Mouse (Mus musculus) activated CD4-positive, CD25-positive, alpha-beta regulatory T cell (primary cell): Measurements from ENCODE around the gene Cul4a. TPM values are rescaled to one million over a fixed set of nuclear protein-coding genes. Genes with fewer than 3 reads are reported as not detected.

Experiments used
- polyA plus RNA-seq, 2 experiments: library from polyadenylated mRNA; unstranded; fragments of 100-300 nt; shearing (Covaris generic); gene quantifications; one replicate each; pipeline ENCODE4 v1.2.1; 2017

Cul4a gene
- 10 to 100 TPM; 27.2 to 33.4 TPM for polyA plus RNA-seq

GRCm38 (mm10) chr8:13105087-13105881 is at the start of gene Cul4a, which contains the start of gene Pcid2:
Cul4a (plus strand) TSS chr8:13105621.
Pcid2 (minus strand) TSS chr8:13105459.

GRCm38 (mm10) chr8:13060441-13061150 is 44.8 kb upstream of the Cul4a start, which contains the start of gene Proz:
Proz (plus strand) TSS chr8:13060914.

GRCm38 (mm10) chr8:13158718-13159376 is 53.4 kb downstream of the Cul4a start, which contains the start of gene Lamp1:
Lamp1 (plus strand) TSS chr8:13159161.

Other genes with a start within 250 kb of the Cul4a start
- gene Mcf2l, start 231.8 kb upstream of the Cul4a start, polyA plus RNA-seq: 1 to 10 TPM; 1.1 to 2.5 TPM
- gene F7, start 79.6 kb upstream of the Cul4a start, polyA plus RNA-seq: under 1 TPM in 1 of 2 experiments, not detected in 1; 0.31 TPM
- gene F10, start 68.3 kb upstream of the Cul4a start, polyA plus RNA-seq: under 1 TPM in 1 of 2 experiments, not detected in 1; 0.92 TPM
- 1 to 10 TPM; 1.1 to 2.6 TPM for gene Proz, start 44.7 kb upstream of the Cul4a start, polyA plus RNA-seq
- gene Pcid2, start 162 bp upstream of the Cul4a start, polyA plus RNA-seq: 10 to 100 TPM; 34.3 to 36.7 TPM
- gene Lamp1, start 53.5 kb downstream of the Cul4a start, polyA plus RNA-seq: 100 to 1,000 TPM; 181 to 217 TPM
- 1 to 10 TPM; 1.4 to 2.8 TPM for gene Grtp1, start 95.0 kb downstream of the Cul4a start, polyA plus RNA-seq
- gene Adprhl1, start 148.5 kb downstream of the Cul4a start, polyA plus RNA-seq: 1 to 10 TPM in 1 of 2 experiments, under 1 TPM in 1; 0.31 to 1.6 TPM
- gene Dcun1d2, start 182.5 kb downstream of the Cul4a start, polyA plus RNA-seq: 10 to 100 TPM; 21.5 to 34.7 TPM
- gene Tmco3, start 182.6 kb downstream of the Cul4a start, polyA plus RNA-seq: 10 to 100 TPM; 28.4 to 29.9 TPM
- 100 to 1,000 TPM in 1 of 2 experiments, 10 to 100 TPM in 1; 94.0 to 103 TPM for gene Tfdp1, start 233.1 kb downstream of the Cul4a start, polyA plus RNA-seq